7 mouse cellular contexts compared by ENCODE assay signal in genomic region chr7:45340669-45341068, GRCm38 (mm10). TPM values are rescaled to one million over a fixed set of nuclear protein-coding genes. Genes with fewer than 3 reads are reported as not detected.
DNase-seq lines count a peak whose midpoint lies in the region; ATAC-seq and TF ChIP-seq lines count a peak whose summit lies in the region.

No protein-coding gene starts in this region.

- peak overlapping the region; percentile 22; the same call in 1 of the 2 replicates for H3K27ac ChIP-seq in ES-Bruce4 (ENCODE audit: insufficient read depth, low read length)
- 0 out of 2 replicates have a peak overlapping the region, but pooled peaks have one; percentile 42 for H3K27ac ChIP-seq in forebrain, embryonic 12.5 days
- H3K27ac ChIP-seq in hindbrain, embryonic 16.5 days (ENCODE audit: low read depth, low read length) = no peak overlapping the region
- no peak overlapping the region for H3K27ac ChIP-seq in liver, embryonic 12.5 days
- no peak overlapping the region for H3K27ac ChIP-seq in midbrain, postnatal 0 days (ENCODE audit: low read depth, low read length)

- TF ChIP-seq POLR2A in ES-Bruce4 (IDR thresholded peaks at IDR 0.05; ENCODE audit: insufficient read depth, low read length) = no peak

- H3K27me3 ChIP-seq in ES-Bruce4 (ENCODE audit: control insufficient read depth, insufficient read depth, low read length, poor library complexity, severe bottlenecking) = no peaks in the 10 kb centered on the region
- H3K27me3 ChIP-seq in forebrain, embryonic 12.5 days = peaks cover 43% of the 10 kb centered on the region
- no peaks in the 10 kb centered on the region; the same call in 1 of the 2 replicates for H3K27me3 ChIP-seq in hindbrain, embryonic 16.5 days (replicated peaks; ENCODE audit: control insufficient read depth, insufficient read depth, low read length)
- H3K27me3 ChIP-seq in liver, embryonic 12.5 days (replicated peaks) = peaks cover 60% of the 10 kb centered on the region
- H3K27me3 ChIP-seq in midbrain, postnatal 0 days (ENCODE audit: insufficient read depth, low read length) = no peaks in the 10 kb centered on the region

- no peak for ATAC-seq in forebrain, embryonic 12.5 days (ENCODE audit: low FRiP score)
- ATAC-seq in hindbrain, embryonic 16.5 days = no peak
- peak; percentile 17; the same call in 1 of the 2 replicates for ATAC-seq in liver, embryonic 12.5 days
- no peak for ATAC-seq in midbrain, postnatal 0 days (ENCODE audit: low FRiP score)
- ATAC-seq in activated CD4-positive, CD25-positive, alpha-beta regulatory T cell, adult 4 months = no peak

- H3K9me3 ChIP-seq in ES-Bruce4 (replicated peaks; ENCODE audit: control insufficient read depth, insufficient read depth, low read length, poor library complexity, severe bottlenecking) = no peaks in the 10 kb centered on the region
- no peaks in the 10 kb centered on the region for H3K9me3 ChIP-seq in forebrain, embryonic 12.5 days
- H3K9me3 ChIP-seq in hindbrain, embryonic 16.5 days (ENCODE audit: control insufficient read depth, low read length) = no peaks in the 10 kb centered on the region
- H3K9me3 ChIP-seq in liver, embryonic 12.5 days (replicated peaks) = no peaks in the 10 kb centered on the region
- H3K9me3 ChIP-seq in midbrain, postnatal 0 days (ENCODE audit: low read length) = no peaks in the 10 kb centered on the region

- TF ChIP-seq EP300 in ES-Bruce4 (IDR thresholded peaks at IDR 0.05; ENCODE audit: insufficient read depth, low read depth, low read length) = no peak

- peak overlapping the region; percentile 85 for H3K4me2 ChIP-seq in forebrain, embryonic 12.5 days
- H3K4me2 ChIP-seq in hindbrain, embryonic 16.5 days (ENCODE audit: low read length) = peak overlapping the region; percentile 71
- H3K4me2 ChIP-seq in liver, embryonic 12.5 days = peak overlapping the region; percentile 96
- H3K4me2 ChIP-seq in midbrain, postnatal 0 days (ENCODE audit: low read depth, low read length, poor library complexity, severe bottlenecking) = peak overlapping the region; percentile 54; the same call in 1 of the 2 replicates

- peaks cover 4% of the 10 kb centered on the region for H3K4me1 ChIP-seq in ES-Bruce4 (ENCODE audit: control insufficient read depth, insufficient read depth, low read length)
- H3K4me1 ChIP-seq in forebrain, embryonic 12.5 days = peaks cover 40% of the 10 kb centered on the region
- peaks cover 11% of the 10 kb centered on the region for H3K4me1 ChIP-seq in hindbrain, embryonic 16.5 days (ENCODE audit: control insufficient read depth, insufficient read depth, low read depth, low read length)
- H3K4me1 ChIP-seq in liver, embryonic 12.5 days = peaks cover 49% of the 10 kb centered on the region
- peaks cover 4% of the 10 kb centered on the region; the same call in 1 of the 2 replicates for H3K4me1 ChIP-seq in midbrain, postnatal 0 days (ENCODE audit: insufficient read depth, low read length)

- H3K4me3 ChIP-seq in ES-Bruce4 (ENCODE audit: low read depth, low read length) = peak overlapping the region; percentile 59
- peak overlapping the region; percentile 50 for H3K4me3 ChIP-seq in forebrain, embryonic 12.5 days (replicated peaks)
- no peak overlapping the region for H3K4me3 ChIP-seq in hindbrain, embryonic 16.5 days (ENCODE audit: low read length)
- H3K4me3 ChIP-seq in liver, embryonic 12.5 days = peak overlapping the region; percentile 65
- H3K4me3 ChIP-seq in midbrain, postnatal 0 days (ENCODE audit: low read depth, low read length) = no peak overlapping the region

- 1% methylated on average over 11 of the region's 11 CpGs for WGBS in forebrain, embryonic 12.5 days
- 13% methylated on average over 11 of the region's 11 CpGs for WGBS in hindbrain, embryonic 16.5 days
- WGBS in liver, embryonic 12.5 days (ENCODE audit: insufficient replicate concordance) = 2% methylated on average over 11 of the region's 11 CpGs
- 21% methylated on average over 11 of the region's 11 CpGs for WGBS in midbrain, postnatal 0 days

- peak; percentile 28 for DNase-seq in adrenal gland, adult 8-10 months
- no peak for DNase-seq in midbrain, postnatal 0 days (ENCODE audit: low spot score)

- no peak for TF ChIP-seq CTCF in ES-Bruce4 (IDR thresholded peaks at IDR 0.05; ENCODE audit: low read depth, low read length)
- no peak for TF ChIP-seq CTCF in midbrain, postnatal 0 days (IDR thresholded peaks at IDR 0.05)

- H3K9ac ChIP-seq in ES-Bruce4 (ENCODE audit: low read depth, poor library complexity, severe bottlenecking) = peak overlapping the region; percentile 21
- peak overlapping the region; percentile 71 for H3K9ac ChIP-seq in forebrain, embryonic 12.5 days
- no peak overlapping the region for H3K9ac ChIP-seq in hindbrain, embryonic 16.5 days (ENCODE audit: low read depth, low read length)
- H3K9ac ChIP-seq in liver, embryonic 12.5 days = peak overlapping the region; percentile 72
- H3K9ac ChIP-seq in midbrain, postnatal 0 days (replicated peaks; ENCODE audit: low read length, poor library complexity, severe bottlenecking) = no peak overlapping the region

- H3K36me3 ChIP-seq in ES-Bruce4 (ENCODE audit: control insufficient read depth, insufficient read depth, low read length, poor library complexity, severe bottlenecking) = no peaks in the 10 kb centered on the region
- H3K36me3 ChIP-seq in forebrain, embryonic 12.5 days (replicated peaks) = peaks cover under 1% of the 10 kb centered on the region; the same call in 1 of the 2 replicates
- peaks cover 3% of the 10 kb centered on the region for H3K36me3 ChIP-seq in hindbrain, embryonic 16.5 days (ENCODE audit: control insufficient read depth, insufficient read depth, low read length)
- H3K36me3 ChIP-seq in liver, embryonic 12.5 days = no peaks in the 10 kb centered on the region
- peaks cover 24% of the 10 kb centered on the region for H3K36me3 ChIP-seq in midbrain, postnatal 0 days (ENCODE audit: insufficient read depth, low read length)

RNA-seq across cellular contexts. Expression of gene Hrc, which starts 5.6 kb away (rescaled TPM):
- 5.2 and 6.9 TPM in 2 replicates for polyA plus RNA-seq in ES-Bruce4 (2011; ENCODE audit: insufficient read depth, insufficient read length, low read depth, missing spikeins)
- under 1 TPM; 0.09 to 0.31 (median 0.26) TPM for total RNA-seq in adrenal gland, adult 8-10 months (2022)
- 0.13 and 0.20 TPM in 2 replicates for polyA plus RNA-seq in forebrain, embryonic 12.5 days (2016; fragmentation: Nextera tagmentation; extraction: Ambion mirVana)
- polyA plus RNA-seq in hindbrain, embryonic 16.5 days (2015; fragmentation: Nextera tagmentation; extraction: Ambion mirVana) = 0.28 and 0.72 TPM in 2 replicates
- polyA plus RNA-seq in liver, embryonic 12.5 days (2016; fragmentation: Nextera tagmentation; extraction: Ambion mirVana) = 0.08 and 0.23 TPM in 2 replicates
- 0.33 TPM in 1 of 2 replicates, not detected in the other for total RNA-seq in midbrain, postnatal 0 days (2014; rRNA removed)
- polyA plus RNA-seq in midbrain, postnatal 0 days (2015; fragmentation: Nextera tagmentation; extraction: Ambion mirVana) = 0.26 and 0.49 TPM in 2 replicates
- polyA plus RNA-seq in activated CD4-positive, CD25-positive, alpha-beta regulatory T cell, adult 4 months (2017; shearing (Covaris generic)) = not detected

RNA-seq across cellular contexts. Expression of gene Trpm4, which starts 7.1 kb away (rescaled TPM):
- polyA plus RNA-seq in ES-Bruce4 (2011; ENCODE audit: insufficient read depth, insufficient read length, low read depth, missing spikeins) = 18.9 and 19.8 TPM in 2 replicates
- total RNA-seq in adrenal gland, adult 8-10 months (2022) = 10 to 100 TPM in 2 of 4 experiments, 1 to 10 TPM in 2; 5.8 to 19.1 (median 10.4) TPM
- 4.6 and 6.6 TPM in 2 replicates for polyA plus RNA-seq in forebrain, embryonic 12.5 days (2016; fragmentation: Nextera tagmentation; extraction: Ambion mirVana)
- polyA plus RNA-seq in hindbrain, embryonic 16.5 days (2015; fragmentation: Nextera tagmentation; extraction: Ambion mirVana) = 13.3 and 14.2 TPM in 2 replicates
- polyA plus RNA-seq in liver, embryonic 12.5 days (2016; fragmentation: Nextera tagmentation; extraction: Ambion mirVana) = 1.2 and 2.2 TPM in 2 replicates
- 22.6 and 35.4 TPM in 2 replicates for total RNA-seq in midbrain, postnatal 0 days (2014; rRNA removed)
- 10.4 and 10.7 TPM in 2 replicates for polyA plus RNA-seq in midbrain, postnatal 0 days (2015; fragmentation: Nextera tagmentation; extraction: Ambion mirVana)
- 10 to 100 TPM; 21.7 to 27.8 TPM for polyA plus RNA-seq in activated CD4-positive, CD25-positive, alpha-beta regulatory T cell, adult 4 months (2017; shearing (Covaris generic))

RNA-seq across cellular contexts. Expression of gene Ppfia3, which starts 26.1 kb away (rescaled TPM):
- polyA plus RNA-seq in ES-Bruce4 (2011; ENCODE audit: insufficient read depth, insufficient read length, low read depth, missing spikeins) = 7.2 and 9.3 TPM in 2 replicates
- total RNA-seq in adrenal gland, adult 8-10 months (2022) = 1 to 10 TPM; 2.8 to 7.2 (median 4.7) TPM
- 12.6 and 14.9 TPM in 2 replicates for polyA plus RNA-seq in forebrain, embryonic 12.5 days (2016; fragmentation: Nextera tagmentation; extraction: Ambion mirVana)
- polyA plus RNA-seq in hindbrain, embryonic 16.5 days (2015; fragmentation: Nextera tagmentation; extraction: Ambion mirVana) = 28.5 and 28.6 TPM in 2 replicates
- polyA plus RNA-seq in liver, embryonic 12.5 days (2016; fragmentation: Nextera tagmentation; extraction: Ambion mirVana) = 0.37 and 0.45 TPM in 2 replicates
- total RNA-seq in midbrain, postnatal 0 days (2014; rRNA removed) = 87.4 and 104 TPM in 2 replicates
- 28.9 and 31.6 TPM in 2 replicates for polyA plus RNA-seq in midbrain, postnatal 0 days (2015; fragmentation: Nextera tagmentation; extraction: Ambion mirVana)
- not detected for polyA plus RNA-seq in activated CD4-positive, CD25-positive, alpha-beta regulatory T cell, adult 4 months (2017; shearing (Covaris generic))

RNA-seq across cellular contexts. Expression of gene Lin7b, which starts 29.7 kb away (rescaled TPM):
- polyA plus RNA-seq in ES-Bruce4 (2011; ENCODE audit: insufficient read depth, insufficient read length, low read depth, missing spikeins) = 0.88 TPM in 1 of 2 replicates, not detected in the other
- 10 to 100 TPM in 2 of 4 experiments, 1 to 10 TPM in 2; 1.8 to 14.1 (median 7.6) TPM for total RNA-seq in adrenal gland, adult 8-10 months (2022)
- polyA plus RNA-seq in forebrain, embryonic 12.5 days (2016; fragmentation: Nextera tagmentation; extraction: Ambion mirVana) = 3.1 TPM in 2 replicates
- 41.4 and 70.3 TPM in 2 replicates for polyA plus RNA-seq in hindbrain, embryonic 16.5 days (2015; fragmentation: Nextera tagmentation; extraction: Ambion mirVana)
- polyA plus RNA-seq in liver, embryonic 12.5 days (2016; fragmentation: Nextera tagmentation; extraction: Ambion mirVana) = 0.38 TPM in 1 of 2 replicates, not detected in the other
- 68.6 and 96.6 TPM in 2 replicates for total RNA-seq in midbrain, postnatal 0 days (2014; rRNA removed)
- 59.9 and 70.3 TPM in 2 replicates for polyA plus RNA-seq in midbrain, postnatal 0 days (2015; fragmentation: Nextera tagmentation; extraction: Ambion mirVana)
- not detected for polyA plus RNA-seq in activated CD4-positive, CD25-positive, alpha-beta regulatory T cell, adult 4 months (2017; shearing (Covaris generic))

RNA-seq across cellular contexts. Expression of gene Snrnp70, which starts 54.9 kb away (rescaled TPM):
- polyA plus RNA-seq in ES-Bruce4 (2011; ENCODE audit: insufficient read depth, insufficient read length, low read depth, missing spikeins) = 686 and 799 TPM in 2 replicates
- 100 to 1,000 TPM; 232 to 563 (median 376) TPM for total RNA-seq in adrenal gland, adult 8-10 months (2022)
- polyA plus RNA-seq in forebrain, embryonic 12.5 days (2016; fragmentation: Nextera tagmentation; extraction: Ambion mirVana) = 313 and 314 TPM in 2 replicates
- polyA plus RNA-seq in hindbrain, embryonic 16.5 days (2015; fragmentation: Nextera tagmentation; extraction: Ambion mirVana) = 144 and 161 TPM in 2 replicates
- polyA plus RNA-seq in liver, embryonic 12.5 days (2016; fragmentation: Nextera tagmentation; extraction: Ambion mirVana) = 170 and 179 TPM in 2 replicates
- 249 and 258 TPM in 2 replicates for total RNA-seq in midbrain, postnatal 0 days (2014; rRNA removed)
- polyA plus RNA-seq in midbrain, postnatal 0 days (2015; fragmentation: Nextera tagmentation; extraction: Ambion mirVana) = 108 and 131 TPM in 2 replicates
- 100 to 1,000 TPM in 1 of 2 experiments, 10 to 100 TPM in 1; 68.1 to 108 TPM for polyA plus RNA-seq in activated CD4-positive, CD25-positive, alpha-beta regulatory T cell, adult 4 months (2017; shearing (Covaris generic))

Comparison
In these comparisons a context has a peak if more than half of its experiments do, and no peak if none do; other contexts are left out.
1. H3K27ac ChIP-seq: peak in ES-Bruce4 (single experiment) and forebrain, embryonic 12.5 days (single experiment); none in hindbrain, embryonic 16.5 days (single experiment), liver, embryonic 12.5 days (single experiment) and midbrain, postnatal 0 days (single experiment).
2. H3K4me3 ChIP-seq: peak in ES-Bruce4 (single experiment), forebrain, embryonic 12.5 days (single experiment) and liver, embryonic 12.5 days (single experiment); none in hindbrain, embryonic 16.5 days (single experiment) and midbrain, postnatal 0 days (single experiment).
3. H3K9ac ChIP-seq: peak in ES-Bruce4 (single experiment), forebrain, embryonic 12.5 days (single experiment) and liver, embryonic 12.5 days (single experiment); none in hindbrain, embryonic 16.5 days (single experiment) and midbrain, postnatal 0 days (single experiment).
4. Peak in every context shown above with its lines, with median percentiles within 50 percentile points of each other: H3K4me2 ChIP-seq.